Mouse (Mus musculus) neural tube, embryonic 12.5 days (tissue): ENCODE measurements around the gene Sh2b1. TPM values are rescaled to one million over a fixed set of nuclear protein-coding genes. Genes with fewer than 3 reads are reported as not detected.
A peak's percentile ranks its signal among the peaks of the same experiment; 100 is the strongest.

Experiments used
- ATAC-seq: fragments of 200-750 bp; cut with Nextera tagmentation; 2 replicates; pipeline ENCODE4 v1.8.0; 2017; ENCODE audit warnings: low read depth, mild to moderate bottlenecking, moderate TSS enrichment, moderate library complexity; ENCODE audit not compliant: low FRiP score
- H3K27ac ChIP-seq: fragments of 300-500 bp; sonication (generic); 2 replicates; pipeline ENCODE4 v1.5.1; 2016
- H3K27me3 ChIP-seq: fragments of 300-500 bp; sonication (generic); replicated peaks from 2 replicates; pipeline ENCODE4 v1.6.1; 2016; ENCODE audit warnings: mild to moderate bottlenecking
- H3K36me3 ChIP-seq: fragments of 300-500 bp; sonication (generic); 2 replicates; pipeline ENCODE4 v1.6.1; 2016; ENCODE audit warnings: mild to moderate bottlenecking
- H3K4me1 ChIP-seq: fragments of 300-500 bp; sonication (generic); 2 replicates; pipeline ENCODE4 v1.6.1; 2016
- H3K4me2 ChIP-seq: fragments of 300-500 bp; sonication (generic); replicated peaks from 2 replicates; pipeline ENCODE4 v1.6.1; 2016; ENCODE audit warnings: mild to moderate bottlenecking
- H3K4me3 ChIP-seq: fragments of 300-500 bp; sonication (generic); 2 replicates; pipeline ENCODE4 v1.5.1; 2016
- H3K9ac ChIP-seq: fragments of 300-500 bp; sonication (generic); 2 replicates; pipeline ENCODE4 v1.6.1; 2016; ENCODE audit warnings: mild to moderate bottlenecking
- H3K9me3 ChIP-seq: fragments of 300-500 bp; sonication (generic); 2 replicates; pipeline ENCODE4 v1.6.1; 2016; ENCODE audit warnings: mild to moderate bottlenecking
- WGBS: fragments of 180-500 bp; shearing (Covaris S2); methylation state at CpG from one replicate; pipeline ENCODE4 v1.1.7; 2016; 5-methylcytosine and 5-hydroxymethylcytosine counted together
- polyA plus RNA-seq: library from polyadenylated mRNA; unstranded; fragments of >200 nt; fragmentation: Nextera tagmentation; extraction: Ambion mirVana; gene quantifications from 2 replicates; pipeline ENCODE4 v1.2.1, GENCODE M21; 2016

Sh2b1 gene
- polyA plus RNA-seq, 1 experiment from 2014 or later: 62.9 TPM

DNA sequence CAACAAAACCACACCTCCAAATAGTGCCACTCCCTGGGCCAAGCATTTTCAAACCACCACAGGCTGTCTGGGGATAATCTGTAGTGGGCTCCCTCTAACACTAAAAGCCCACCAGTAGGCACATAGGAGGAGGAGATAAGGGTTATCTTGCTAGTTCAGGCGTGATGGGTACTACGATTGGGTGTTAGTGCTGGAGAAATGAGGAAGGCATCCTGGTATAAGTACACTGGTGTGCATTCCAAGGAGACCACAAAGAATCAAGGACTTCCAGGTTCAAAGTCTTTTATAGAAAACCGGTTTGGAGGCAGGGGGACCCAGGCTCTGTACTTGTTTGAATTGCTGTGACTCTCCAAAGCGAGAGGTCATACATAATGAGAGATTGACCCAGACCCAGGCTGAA lies 47.1 kb downstream of the Sh2b1 start:
- Histone ChIP-seq H3K36me3 (no peaks in the 10 kb centered on the region), H3K27ac (no peak overlapping the region), H3K9me3 (no peaks in the 10 kb centered on the region), H3K4me2 (peak overlapping the region; percentile 84), H3K9ac (peak overlapping the region; percentile 83), H3K4me3 (peak overlapping the region; percentile 77), H3K27me3 (no peaks in the 10 kb centered on the region), H3K4me1 (peaks cover 7% of the 10 kb centered on the region)
- ATAC-seq: peak; percentile 3; the same call in 1 of the 2 replicates
- WGBS: 15% methylated on average over 4 of the region's 4 CpGs

DNA sequence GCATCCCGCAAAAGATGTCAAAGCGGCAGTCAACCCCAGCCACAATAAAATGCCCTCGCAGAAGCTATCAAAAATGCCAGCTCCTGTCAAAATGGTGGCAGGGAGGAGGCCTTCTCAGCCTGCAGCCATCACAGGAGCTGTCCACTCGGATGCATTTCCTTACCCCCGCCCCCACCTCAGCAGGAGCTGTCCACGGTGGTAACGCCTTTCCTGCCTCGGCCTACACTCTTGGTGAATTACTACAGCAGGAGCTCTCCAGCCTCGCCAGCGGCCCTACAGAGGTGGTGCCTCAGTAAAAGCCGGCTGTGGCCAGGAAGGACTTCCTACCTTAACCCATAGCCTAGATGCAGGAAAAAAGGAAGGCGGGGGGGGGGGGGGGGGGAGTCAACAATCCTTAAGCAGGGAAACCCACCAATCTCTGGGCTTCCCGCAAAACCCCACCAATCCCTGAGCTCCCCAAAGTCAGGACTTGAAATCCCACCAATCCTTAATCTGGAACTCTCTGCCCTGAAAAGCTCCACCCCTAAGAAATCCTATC lies 47.8 kb downstream of the Sh2b1 start:
- ATAC-seq: no peak
- no peaks in the 10 kb centered on the region for H3K27me3 ChIP-seq
- no peak overlapping the region for H3K4me3 ChIP-seq
- no peak overlapping the region for H3K27ac ChIP-seq
- peak overlapping the region; percentile 84 for H3K4me2 ChIP-seq
- no peaks in the 10 kb centered on the region for H3K36me3 ChIP-seq
- H3K9me3 ChIP-seq: no peaks in the 10 kb centered on the region
- H3K4me1 ChIP-seq: peaks cover 7% of the 10 kb centered on the region
- H3K9ac ChIP-seq: no peak overlapping the region
- WGBS: 53% methylated on average over 12 of the region's 13 CpGs

DNA sequence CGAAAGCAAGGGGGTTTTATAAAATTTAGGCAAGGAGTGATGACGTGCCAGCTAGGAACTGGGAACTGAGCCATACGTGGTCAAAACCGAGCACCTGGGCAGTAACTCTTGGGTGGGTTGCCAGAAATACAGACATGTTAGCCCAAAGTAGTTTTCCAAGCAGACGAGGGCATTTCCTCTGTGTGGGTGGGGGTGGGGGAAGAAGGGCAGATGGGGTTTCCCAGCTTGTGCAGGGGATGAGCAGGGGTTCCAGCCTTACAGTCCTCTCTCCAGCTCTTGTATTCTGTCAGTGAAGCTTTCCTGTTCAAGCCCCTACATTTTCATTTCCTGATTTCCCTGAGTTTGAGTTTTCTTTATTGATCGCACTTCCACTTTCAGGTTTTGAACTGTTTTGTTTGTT lies 51.1 kb downstream of the Sh2b1 start:
- Histone ChIP-seq H3K4me3 (no peak overlapping the region), H3K4me1 (peaks cover under 1% of the 10 kb centered on the region; the same call in 1 of the 2 replicates), H3K9ac (no peak overlapping the region), H3K27ac (no peak overlapping the region), H3K9me3 (no peaks in the 10 kb centered on the region), H3K4me2 (no peak overlapping the region), H3K27me3 (no peaks in the 10 kb centered on the region), H3K36me3 (no peaks in the 10 kb centered on the region)
- ATAC-seq: no peak
- WGBS: 81% methylated on average over 6 of the region's 6 CpGs

DNA sequence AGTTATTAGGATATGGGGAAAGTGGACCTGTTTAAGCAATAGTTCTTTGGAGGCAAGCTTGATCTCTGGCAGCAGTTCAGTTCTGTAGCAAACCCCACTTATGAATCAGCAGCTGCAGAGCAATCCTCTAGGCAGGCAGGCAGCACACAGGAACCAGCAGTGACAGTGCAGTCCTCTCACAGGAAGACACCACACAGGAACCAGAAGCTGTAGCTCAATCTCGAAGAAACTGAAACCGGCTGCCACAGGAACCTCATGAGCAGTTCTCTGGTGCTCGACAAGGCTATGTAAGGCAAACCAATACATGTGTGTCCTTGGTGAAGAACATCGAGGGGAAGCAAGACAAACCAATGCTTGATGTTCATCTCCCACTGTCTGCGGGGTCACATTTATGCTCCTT lies 53.5 kb downstream of the Sh2b1 start:
- no peak for ATAC-seq

DNA sequence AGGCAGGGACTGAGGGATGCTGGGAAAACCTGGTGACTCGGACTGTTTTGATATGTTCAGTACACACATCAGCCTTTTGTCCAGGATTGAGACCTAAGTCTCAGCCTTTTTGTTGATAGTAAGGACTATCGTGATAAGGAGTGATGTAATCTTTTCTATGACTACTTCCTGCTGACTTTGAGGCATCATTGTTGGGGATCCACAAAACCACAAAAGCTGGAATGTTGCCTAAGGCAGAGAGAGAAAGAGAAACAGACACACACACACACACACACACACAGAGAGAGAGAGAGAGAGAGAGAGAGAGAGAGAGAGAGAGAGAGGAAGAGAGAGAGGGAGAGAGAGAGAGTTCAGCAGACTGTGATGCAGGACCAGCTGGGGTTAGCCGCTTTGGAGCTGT lies 56.7 kb downstream of the Sh2b1 start:
- Histone ChIP-seq H3K4me3 (no peak overlapping the region), H3K36me3 (no peaks in the 10 kb centered on the region), H3K4me1 (no peaks in the 10 kb centered on the region), H3K9ac (no peak overlapping the region), H3K27me3 (no peaks in the 10 kb centered on the region), H3K27ac (no peak overlapping the region), H3K4me2 (no peak overlapping the region), H3K9me3 (no peaks in the 10 kb centered on the region)
- WGBS: 77% methylated on average over 3 of the region's 3 CpGs
- no peak for ATAC-seq

More for the DNA sequence above, 53.5 kb downstream of the Sh2b1 start:
- Histone ChIP-seq H3K27ac (no peak overlapping the region), H3K9ac (no peak overlapping the region), H3K4me3 (no peak overlapping the region), H3K9me3 (no peaks in the 10 kb centered on the region), H3K27me3 (no peaks in the 10 kb centered on the region), H3K36me3 (no peaks in the 10 kb centered on the region), H3K4me1 (no peaks in the 10 kb centered on the region), H3K4me2 (no peak overlapping the region)
- 88% methylated on average over 5 of the region's 5 CpGs for WGBS

DNA sequence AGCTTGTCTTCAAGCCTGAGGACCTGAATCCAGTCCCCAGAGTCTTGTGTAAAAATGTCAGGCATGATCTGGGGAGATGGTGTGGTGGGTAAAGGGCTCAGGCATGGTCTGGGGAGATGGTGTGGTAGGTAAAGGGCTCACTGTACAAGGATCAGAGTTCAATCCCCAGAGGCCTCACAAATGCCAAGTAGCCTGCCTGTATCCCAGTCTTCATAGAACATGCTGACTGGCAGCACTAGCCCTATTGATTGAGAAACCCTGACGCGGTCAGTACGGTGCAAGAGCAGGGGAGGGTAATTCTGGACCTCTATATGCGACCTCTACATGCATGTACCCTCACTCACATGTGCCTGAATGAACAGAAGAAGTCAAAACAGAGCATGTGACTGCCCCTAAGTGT lies 57.6 kb downstream of the Sh2b1 start:
- 83% methylated on average over 4 of the region's 4 CpGs for WGBS
- no peaks in the 10 kb centered on the region for H3K36me3 ChIP-seq
- H3K27ac ChIP-seq: no peak overlapping the region
- H3K4me1 ChIP-seq: no peaks in the 10 kb centered on the region
- ATAC-seq: no peak
- H3K4me2 ChIP-seq: no peak overlapping the region
- no peaks in the 10 kb centered on the region for H3K27me3 ChIP-seq
- no peak overlapping the region for H3K4me3 ChIP-seq
- no peak overlapping the region for H3K9ac ChIP-seq
- no peaks in the 10 kb centered on the region for H3K9me3 ChIP-seq

DNA sequence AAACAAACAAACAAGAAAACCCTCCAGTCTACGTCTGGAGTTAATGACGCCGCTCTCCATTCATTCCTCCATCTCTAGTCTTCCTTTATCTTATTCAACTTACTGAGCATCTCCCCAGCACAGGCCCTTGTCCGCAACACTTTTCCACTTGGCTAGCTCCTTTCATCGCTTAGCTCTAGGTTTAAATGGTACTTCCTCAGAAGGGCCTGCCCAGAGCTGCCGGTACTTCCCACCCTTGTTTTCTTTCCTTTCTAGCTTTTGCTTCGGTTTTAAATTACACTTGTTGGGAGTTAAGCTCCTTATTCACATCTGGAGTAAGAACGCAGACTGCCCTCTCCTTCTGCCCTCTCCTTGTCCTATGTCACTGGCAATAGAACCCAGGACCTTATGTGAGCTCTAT lies 58.2 kb downstream of the Sh2b1 start:
- H3K4me2 ChIP-seq: no peak overlapping the region
- H3K36me3 ChIP-seq: no peaks in the 10 kb centered on the region
- no peak for ATAC-seq
- no peaks in the 10 kb centered on the region for H3K4me1 ChIP-seq
- no peak overlapping the region for H3K4me3 ChIP-seq
- no peak overlapping the region for H3K27ac ChIP-seq
- no peak overlapping the region for H3K9ac ChIP-seq
- H3K27me3 ChIP-seq: no peaks in the 10 kb centered on the region
- 22% methylated on average over 8 of the region's 8 CpGs for WGBS
- no peaks in the 10 kb centered on the region for H3K9me3 ChIP-seq

Other genes with a start within 250 kb of the Sh2b1 start
- gene Sbk1, start 202.8 kb downstream of the Sh2b1 start, polyA plus RNA-seq: 322 and 342 TPM in 2 replicates
- gene Lat, start 105.9 kb downstream of the Sh2b1 start, polyA plus RNA-seq: 1.2 and 1.7 TPM in 2 replicates
- 70.2 and 72.6 TPM in 2 replicates for gene Spns1, start 98.0 kb downstream of the Sh2b1 start, polyA plus RNA-seq
- 3.2 and 4.2 TPM in 2 replicates for gene Nfatc2ip, start 78.7 kb downstream of the Sh2b1 start, polyA plus RNA-seq
- gene Cd19, start 60.5 kb downstream of the Sh2b1 start, polyA plus RNA-seq: not detected in 2 replicates
- 26.8 TPM in 2 replicates for gene Rabep2, start 46.7 kb downstream of the Sh2b1 start, polyA plus RNA-seq
- 10.2 and 16.5 TPM in 2 replicates for gene Atp2a1, start 12.3 kb downstream of the Sh2b1 start, polyA plus RNA-seq
- 121 and 136 TPM in 2 replicates for gene Tufm, start 11.9 kb upstream of the Sh2b1 start, polyA plus RNA-seq
- 74.7 and 81.0 TPM in 2 replicates for gene Atxn2l, start 28.0 kb upstream of the Sh2b1 start, polyA plus RNA-seq
- gene Eif3c, start 91.0 kb upstream of the Sh2b1 start, polyA plus RNA-seq: 207 and 208 TPM in 2 replicates
- gene Apobr, start 109.5 kb upstream of the Sh2b1 start, polyA plus RNA-seq: 0.27 and 0.40 TPM in 2 replicates
- gene Cln3, start 110.4 kb upstream of the Sh2b1 start, polyA plus RNA-seq: 26.1 and 28.2 TPM in 2 replicates
- gene Il27, start 119.5 kb upstream of the Sh2b1 start, polyA plus RNA-seq: not detected in 2 replicates
- gene Nupr1, start 155.4 kb upstream of the Sh2b1 start, polyA plus RNA-seq: 2.9 and 4.5 TPM in 2 replicates
- 40.0 and 53.2 TPM in 2 replicates for gene Sgf29, start 173.9 kb upstream of the Sh2b1 start, polyA plus RNA-seq
- gene Sult1a1, start 201.0 kb upstream of the Sh2b1 start, polyA plus RNA-seq: 0.54 and 0.79 TPM in 2 replicates
- 160 and 164 TPM in 2 replicates for gene Bola2, start 220.0 kb upstream of the Sh2b1 start, polyA plus RNA-seq
- 17.9 and 19.0 TPM in 2 replicates for gene Slx1b, start 220.4 kb upstream of the Sh2b1 start, polyA plus RNA-seq
- 70.5 and 71.5 TPM in 2 replicates for gene Coro1a, start 232.4 kb upstream of the Sh2b1 start, polyA plus RNA-seq